ENCODE assay signal across 28 mouse cellular contexts in genomic region chr17:80824261-80824660, GRCm38 (mm10).
DNase-seq lines count a peak whose midpoint lies in the region; ATAC-seq lines count a peak whose summit lies in the region.
"Had no signal": no experiment of that assay in that cellular context is flagged by ENCODE, and none has a peak within 500 bp of the region (broad histone marks: within the 10 kb centered on the region; RNA-seq: fewer than 3 reads in every experiment).

No protein-coding gene starts in this region.

- DNase-seq in heart, adult 9 months (ENCODE audit: low spot score in 2 of 2) = no peak
- DNase-seq in limb, embryonic 10.5 days (ENCODE audit: low spot score) = no peak
- no peak for DNase-seq in lung, adult 18-20 months
- DNase-seq in adrenal gland, adult 8-10 months = no peak
- DNase-seq: B cell, adult 2 months; cerebellum, adult 11-12 months; cerebellum, adult 8-10 months; cerebellum, postnatal 10 days; forebrain, postnatal 0 days; gastrocnemius, adult 2 months; gastrocnemius, postnatal 14 days; heart, adult 2 months; heart, postnatal 10 days; heart, postnatal 4 days had no signal

- H3K4me1 ChIP-seq in heart, embryonic 12.5 days (replicated peaks) = peaks cover 19% of the 10 kb centered on the region
- peaks cover 20% of the 10 kb centered on the region for H3K4me1 ChIP-seq in limb, embryonic 12.5 days (replicated peaks)
- H3K4me1 ChIP-seq in limb, embryonic 10.5 days = peaks cover 38% of the 10 kb centered on the region
- peaks cover 23% of the 10 kb centered on the region for H3K4me1 ChIP-seq in lung, embryonic 16.5 days (replicated peaks; ENCODE audit: control insufficient read depth, insufficient read depth, low read length)

- H3K27ac ChIP-seq in heart, embryonic 12.5 days (ENCODE audit: poor library complexity, severe bottlenecking) = 0 out of 2 replicates have a peak overlapping the region, but pooled peaks have one; percentile 78
- H3K27ac ChIP-seq in limb, embryonic 12.5 days = peak overlapping the region; percentile 92; the same call in 1 of the 2 replicates
- no peak overlapping the region for H3K27ac ChIP-seq in limb, embryonic 10.5 days
- H3K27ac ChIP-seq in lung, embryonic 16.5 days (ENCODE audit: low read length) = peak overlapping the region; percentile 97
- H3K27ac ChIP-seq: gastrocnemius, adult 2 months; hindbrain, embryonic 15.5 days had no signal

- H3K4me2 ChIP-seq in heart, embryonic 12.5 days = no peak overlapping the region
- no peak overlapping the region for H3K4me2 ChIP-seq in limb, embryonic 12.5 days
- H3K4me2 ChIP-seq in lung, embryonic 16.5 days (ENCODE audit: low read depth, low read length) = no peak overlapping the region
- H3K4me2 ChIP-seq: embryonic facial prominence, embryonic 12.5 days; embryonic facial prominence, embryonic 15.5 days; heart, embryonic 11.5 days; heart, embryonic 15.5 days; hindbrain, embryonic 12.5 days; hindbrain, embryonic 15.5 days had no signal

- 76% methylated on average over 2 of the region's 2 CpGs for WGBS in heart, embryonic 12.5 days
- 81% methylated on average over 2 of the region's 2 CpGs for WGBS in limb, embryonic 12.5 days
- 82% methylated on average over 2 of the region's 2 CpGs for WGBS in limb, embryonic 10.5 days
- WGBS in lung, embryonic 16.5 days = 68% methylated on average over 2 of the region's 2 CpGs

- no peak overlapping the region for H3K9ac ChIP-seq in heart, embryonic 12.5 days
- no peak overlapping the region for H3K9ac ChIP-seq in limb, embryonic 12.5 days (replicated peaks)
- H3K9ac ChIP-seq in lung, embryonic 16.5 days (ENCODE audit: low read length) = no peak overlapping the region
- H3K9ac ChIP-seq: embryonic facial prominence, embryonic 12.5 days; embryonic facial prominence, embryonic 15.5 days; forebrain, postnatal 0 days; heart, embryonic 15.5 days; hindbrain, embryonic 12.5 days; hindbrain, embryonic 15.5 days had no signal

- no peaks in the 10 kb centered on the region for H3K27me3 ChIP-seq in heart, embryonic 12.5 days (replicated peaks)
- no peaks in the 10 kb centered on the region for H3K27me3 ChIP-seq in limb, embryonic 12.5 days
- no peaks in the 10 kb centered on the region for H3K27me3 ChIP-seq in limb, embryonic 10.5 days (ENCODE audit: low read depth, poor library complexity, severe bottlenecking)
- no peaks in the 10 kb centered on the region for H3K27me3 ChIP-seq in lung, embryonic 16.5 days (ENCODE audit: control insufficient read depth, insufficient read depth, low read depth, low read length)
- H3K27me3 ChIP-seq: CH12.LX; embryonic facial prominence, embryonic 12.5 days; embryonic facial prominence, embryonic 15.5 days; heart, embryonic 15.5 days; hindbrain, embryonic 12.5 days; hindbrain, embryonic 15.5 days; Patski had no signal

- no peaks in the 10 kb centered on the region for H3K36me3 ChIP-seq in heart, embryonic 12.5 days
- H3K36me3 ChIP-seq in limb, embryonic 12.5 days = no peaks in the 10 kb centered on the region
- no peaks in the 10 kb centered on the region for H3K36me3 ChIP-seq in limb, embryonic 10.5 days
- H3K36me3 ChIP-seq in lung, embryonic 16.5 days (ENCODE audit: control insufficient read depth, insufficient read depth, low read length) = no peaks in the 10 kb centered on the region
- H3K36me3 ChIP-seq: embryonic facial prominence, embryonic 12.5 days; embryonic facial prominence, embryonic 15.5 days; G1E; heart, embryonic 15.5 days; hindbrain, embryonic 12.5 days; hindbrain, embryonic 15.5 days had no signal

- no peak overlapping the region for H3K4me3 ChIP-seq in heart, embryonic 12.5 days
- no peak overlapping the region for H3K4me3 ChIP-seq in limb, embryonic 12.5 days (replicated peaks)
- H3K4me3 ChIP-seq in limb, embryonic 10.5 days = no peak overlapping the region
- H3K4me3 ChIP-seq in lung, embryonic 16.5 days (ENCODE audit: low read length) = no peak overlapping the region
- H3K4me3 ChIP-seq: embryonic facial prominence, embryonic 12.5 days; embryonic facial prominence, embryonic 15.5 days; gastrocnemius, adult 2 months; heart, adult 2 months; heart, embryonic 15.5 days; hindbrain, embryonic 12.5 days; hindbrain, embryonic 15.5 days had no signal

- no peak for ATAC-seq in heart, embryonic 12.5 days (ENCODE audit: insufficient number of reproducible peaks, low FRiP score)
- ATAC-seq in limb, embryonic 12.5 days (ENCODE audit: insufficient number of reproducible peaks, insufficient read depth, low FRiP score, low TSS enrichment, low read depth) = no peak
- ATAC-seq in lung, embryonic 16.5 days (ENCODE audit: low read depth) = no peak
- peak; percentile 60 for ATAC-seq in megakaryocyte progenitor cell, adult 5-6 weeks (replicated peaks; ENCODE audit: poor library complexity)
- ATAC-seq: forebrain, embryonic 14.5 days; forebrain, postnatal 0 days; Patski had no signal

- no peaks in the 10 kb centered on the region for H3K9me3 ChIP-seq in heart, embryonic 12.5 days (replicated peaks)
- no peaks in the 10 kb centered on the region for H3K9me3 ChIP-seq in limb, embryonic 12.5 days
- H3K9me3 ChIP-seq in limb, embryonic 10.5 days (replicated peaks) = no peaks in the 10 kb centered on the region
- H3K9me3 ChIP-seq in lung, embryonic 16.5 days (ENCODE audit: control insufficient read depth, low read length) = no peaks in the 10 kb centered on the region
- H3K9me3 ChIP-seq: embryonic facial prominence, embryonic 12.5 days; embryonic facial prominence, embryonic 15.5 days; heart, embryonic 15.5 days; hindbrain, embryonic 12.5 days; hindbrain, embryonic 15.5 days had no signal
